Mouse (Mus musculus): Measurements from ENCODE around the gene Erv3. TPM values are rescaled to one million over a fixed set of nuclear protein-coding genes. Genes with fewer than 3 reads are reported as not detected.
"Not testable (repeated sequence)": the region's sequence is repeated elsewhere in the genome, so short reads cannot be mapped to it uniquely, and the experiment has no call there.

Erv3 gene
- polyA plus RNA-seq, 1 experiment from 2014 or later, result not detected

DNA sequence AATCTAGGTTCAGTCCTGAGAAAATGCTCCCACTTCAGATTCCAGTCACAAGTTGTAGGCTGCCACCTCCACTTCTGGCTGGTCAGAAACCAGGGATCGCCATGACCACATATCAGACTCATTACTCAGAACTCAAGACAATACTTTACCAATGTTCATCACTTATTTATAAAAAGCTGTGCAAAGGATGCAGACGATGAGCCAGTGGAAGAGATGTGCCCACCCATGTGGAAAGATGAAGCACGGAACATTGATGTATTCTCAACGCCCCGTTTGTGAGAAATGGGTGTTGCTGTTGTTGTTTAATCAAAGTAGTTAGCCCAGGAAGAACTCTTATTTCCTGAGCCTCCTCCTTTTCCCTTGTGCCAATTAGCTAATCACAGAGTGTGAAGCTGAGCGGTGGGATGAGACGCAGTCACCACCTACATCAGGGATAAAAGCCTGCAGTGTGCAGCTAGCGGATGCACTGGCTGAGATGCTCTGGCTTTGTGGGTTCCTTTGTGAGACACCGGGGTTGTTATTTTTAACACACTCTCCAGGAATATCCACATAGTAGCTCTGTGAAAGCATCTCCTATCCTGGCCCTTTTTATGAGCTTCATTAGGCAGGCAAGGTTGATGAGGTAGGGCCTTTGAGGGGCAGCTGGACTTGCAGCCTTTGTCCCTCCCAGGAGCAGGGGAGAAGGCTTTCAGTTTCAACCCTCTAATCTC, 18.8 kb downstream of the Erv3 start:
- peaks cover 5% of the 10 kb centered on the region; the same call in 1 of the 2 replicates for H3K4me1 ChIP-seq
- 29% methylated on average over 9 of the region's 9 CpGs for WGBS
- no peak overlapping the region for H3K4me2 ChIP-seq
- peak overlapping the region; percentile 4; the same call in 1 of the 2 replicates for H3K27ac ChIP-seq
- H3K27me3 ChIP-seq, result no peaks in the 10 kb centered on the region
- no peaks in the 10 kb centered on the region for H3K36me3 ChIP-seq
- H3K4me3 ChIP-seq (replicated peaks), result no peak overlapping the region
- H3K9ac ChIP-seq, result no peak overlapping the region
- ATAC-seq (replicated peaks; ENCODE audit: low FRiP score), result peak; percentile 73
- H3K9me3 ChIP-seq (replicated peaks), result no peaks in the 10 kb centered on the region

DNA sequence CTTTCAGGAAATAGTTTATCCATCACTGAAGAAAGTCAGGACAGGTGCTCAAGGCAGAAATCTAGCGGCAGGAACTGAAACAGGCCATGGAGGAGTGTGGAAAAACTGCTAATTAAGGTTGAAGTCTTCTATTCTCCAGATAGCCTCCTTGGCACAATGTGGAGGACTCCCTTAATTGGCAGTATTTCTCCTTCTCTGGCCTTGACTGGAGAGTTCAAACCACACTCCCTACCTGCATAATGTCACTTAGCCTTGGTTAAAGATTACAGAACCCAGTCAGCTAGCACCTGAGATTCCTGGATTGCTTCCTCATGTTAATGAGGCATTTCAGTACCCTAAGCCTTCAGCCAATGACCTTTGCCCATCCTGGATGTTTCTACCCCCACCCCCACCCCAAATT, 25.3 kb downstream of the Erv3 start:
- Histone ChIP-seq H3K4me1 (no peaks in the 10 kb centered on the region), H3K9ac (no peak overlapping the region), H3K4me2 (no peak overlapping the region), H3K4me3 (replicated peaks) (no peak overlapping the region), H3K27ac (no peak overlapping the region), H3K36me3 (no peaks in the 10 kb centered on the region), H3K27me3 (no peaks in the 10 kb centered on the region), H3K9me3 (replicated peaks) (peaks cover 8% of the 10 kb centered on the region)
- no peak for ATAC-seq (replicated peaks; ENCODE audit: low FRiP score)
- 100% methylated on average over 1 of the region's 1 CpGs for WGBS

DNA sequence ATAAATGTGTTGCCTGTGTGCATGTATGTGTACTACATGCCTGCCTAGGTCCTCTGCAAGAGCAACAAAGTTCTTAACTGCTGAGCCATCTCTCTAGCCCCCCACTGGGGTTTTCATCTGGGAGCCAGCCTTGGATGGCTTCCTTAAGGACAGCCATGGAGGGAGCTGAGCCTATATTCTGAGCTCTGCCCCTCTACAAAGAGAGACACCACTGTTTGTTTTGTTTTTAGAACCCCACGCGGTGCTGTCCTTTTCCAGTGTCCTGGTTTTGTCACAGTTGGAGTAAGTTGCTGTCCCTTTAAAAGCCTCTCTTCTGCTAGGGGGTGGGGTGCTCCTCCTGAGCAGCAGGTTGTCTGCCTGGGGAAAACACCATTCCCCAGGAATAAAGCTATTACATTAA, 27.7 kb downstream of the Erv3 start:
- no peak overlapping the region for H3K4me2 ChIP-seq
- no peak overlapping the region for H3K4me3 ChIP-seq (replicated peaks)
- no peak overlapping the region for H3K27ac ChIP-seq
- H3K27me3 ChIP-seq, result no peaks in the 10 kb centered on the region
- 48% methylated on average over 2 of the region's 2 CpGs for WGBS
- H3K9me3 ChIP-seq (replicated peaks), result peaks cover 8% of the 10 kb centered on the region
- no peak for ATAC-seq (replicated peaks; ENCODE audit: low FRiP score)
- H3K4me1 ChIP-seq, result no peaks in the 10 kb centered on the region
- H3K36me3 ChIP-seq, result no peaks in the 10 kb centered on the region
- no peak overlapping the region for H3K9ac ChIP-seq

DNA sequence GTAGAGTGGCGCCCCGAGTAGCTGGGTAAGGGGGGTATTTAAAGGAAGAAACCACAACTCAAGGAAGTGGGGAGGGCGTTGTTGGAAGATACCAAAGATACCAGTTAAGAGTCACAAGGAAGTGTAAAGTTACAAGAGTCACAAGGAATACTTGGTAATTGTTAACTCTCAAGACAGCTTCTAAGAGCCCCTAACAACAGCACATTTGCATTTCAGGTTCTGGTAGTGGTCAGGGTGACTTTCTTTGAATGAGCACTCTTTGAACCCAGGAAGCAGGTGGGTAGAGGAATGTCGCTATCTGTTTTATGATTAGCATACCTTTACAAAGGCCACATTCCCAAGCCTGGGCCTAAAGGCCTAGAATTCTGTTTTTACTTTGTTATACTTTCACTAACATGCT, 28.6 kb downstream of the Erv3 start:
- not testable (repeated sequence) for H3K27me3 ChIP-seq; H3K36me3 ChIP-seq; H3K4me3 ChIP-seq (replicated peaks); H3K27ac ChIP-seq; ATAC-seq (replicated peaks; ENCODE audit: low FRiP score); H3K9ac ChIP-seq; H3K9me3 ChIP-seq (replicated peaks); H3K4me2 ChIP-seq; H3K4me1 ChIP-seq
- 77% methylated on average over 4 of the region's 4 CpGs for WGBS

DNA sequence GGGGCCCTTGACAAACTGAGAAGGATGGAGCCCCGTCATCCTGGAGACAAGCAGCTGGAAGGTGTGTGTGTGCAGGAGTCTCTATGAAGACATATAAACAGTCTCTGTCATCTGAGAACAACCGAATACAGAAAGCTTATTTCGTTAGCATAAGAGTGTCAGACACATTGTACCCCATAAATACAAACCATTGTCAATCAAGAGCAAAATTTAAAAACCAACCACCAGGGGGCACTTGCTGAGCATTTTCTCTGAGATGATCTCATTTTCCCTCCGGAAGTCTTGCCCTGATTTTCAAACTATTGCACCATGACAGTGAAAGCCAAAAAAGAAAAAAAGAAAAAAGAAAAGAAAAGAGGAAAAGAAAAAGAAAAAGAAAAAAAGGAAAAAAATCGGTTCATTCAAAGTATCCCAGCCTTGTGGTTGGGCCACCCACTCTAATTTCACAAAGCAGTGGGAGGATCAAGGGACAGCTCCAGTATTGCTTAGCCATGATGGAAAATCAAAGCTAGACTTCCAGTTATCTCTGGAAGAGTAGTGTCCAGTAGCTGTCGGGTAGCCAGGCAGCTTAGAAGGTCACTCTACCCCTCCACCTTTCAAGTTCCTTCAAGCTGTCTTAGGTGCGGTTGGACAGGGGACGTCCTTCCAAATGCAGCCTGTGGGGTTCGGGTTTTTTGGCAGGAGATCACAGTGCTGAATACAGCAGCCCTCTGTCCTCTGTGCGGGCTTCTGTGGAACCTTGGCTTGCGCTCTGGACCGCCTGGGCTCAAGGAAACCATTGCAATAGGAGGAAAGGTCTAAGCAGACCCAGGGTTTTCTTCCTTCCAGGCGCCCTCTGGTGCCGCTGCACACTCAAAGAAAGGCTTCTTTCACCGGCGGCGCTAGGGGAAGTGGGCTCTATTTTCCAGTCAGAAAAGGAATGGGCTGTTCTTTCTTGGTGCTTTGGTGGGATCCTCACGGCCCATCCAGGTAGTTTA, 31.3 kb downstream of the Erv3 start:
- Histone ChIP-seq H3K9ac (no peak overlapping the region), H3K4me2 (no peak overlapping the region), H3K9me3 (replicated peaks) (peaks cover 5% of the 10 kb centered on the region), H3K27ac (no peak overlapping the region), H3K27me3 (0 out of 2 replicates have a peak, but pooled peaks cover 4% of the 10 kb centered on the region), H3K4me1 (no peaks in the 10 kb centered on the region), H3K4me3 (replicated peaks) (no peak overlapping the region), H3K36me3 (no peaks in the 10 kb centered on the region)
- no peak for ATAC-seq (replicated peaks; ENCODE audit: low FRiP score)
- 56% methylated on average over 18 of the region's 18 CpGs for WGBS

DNA sequence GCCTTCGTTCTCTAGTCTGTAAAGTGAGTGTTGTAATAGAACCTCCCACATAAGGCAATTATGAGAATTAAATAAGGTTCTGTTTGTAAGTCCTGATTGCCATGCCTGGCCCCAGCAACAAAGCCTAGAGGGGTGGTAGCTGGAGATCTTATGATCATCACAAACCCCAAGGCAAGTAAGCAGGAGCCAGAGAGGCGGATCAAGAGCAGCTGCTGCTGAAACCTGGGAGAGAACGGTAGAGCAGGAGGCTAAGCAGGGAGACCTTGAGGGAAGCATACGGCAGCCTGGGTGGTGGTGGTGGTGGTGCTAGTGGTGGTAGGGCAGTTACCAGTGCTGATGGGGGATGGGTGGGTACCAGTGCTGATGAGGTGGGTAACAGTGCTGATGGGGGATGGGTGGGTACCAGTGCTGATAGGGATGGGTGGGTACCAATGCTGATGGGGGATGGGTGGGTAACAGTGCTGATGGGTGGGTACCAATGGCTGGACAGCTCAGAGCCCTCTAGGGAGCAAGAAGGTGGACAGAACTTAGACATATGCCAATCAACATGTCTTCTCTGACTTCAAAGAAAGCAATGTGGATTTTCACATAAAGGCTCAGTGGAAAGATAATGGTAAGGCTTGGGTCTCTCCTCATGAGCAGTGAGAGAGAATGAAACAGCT, 32.4 kb downstream of the Erv3 start:
- H3K36me3 ChIP-seq, result no peaks in the 10 kb centered on the region
- 73% methylated on average over 4 of the region's 4 CpGs for WGBS
- H3K4me2 ChIP-seq, result no peak overlapping the region
- ATAC-seq (replicated peaks; ENCODE audit: low FRiP score), result peak; percentile 60; the same call in 1 of the 2 replicates
- no peak overlapping the region for H3K4me3 ChIP-seq (replicated peaks)
- H3K27me3 ChIP-seq, result 0 out of 2 replicates have a peak, but pooled peaks cover 4% of the 10 kb centered on the region
- no peak overlapping the region for H3K9ac ChIP-seq
- no peaks in the 10 kb centered on the region for H3K9me3 ChIP-seq (replicated peaks)
- no peak overlapping the region for H3K27ac ChIP-seq
- no peaks in the 10 kb centered on the region for H3K4me1 ChIP-seq

DNA sequence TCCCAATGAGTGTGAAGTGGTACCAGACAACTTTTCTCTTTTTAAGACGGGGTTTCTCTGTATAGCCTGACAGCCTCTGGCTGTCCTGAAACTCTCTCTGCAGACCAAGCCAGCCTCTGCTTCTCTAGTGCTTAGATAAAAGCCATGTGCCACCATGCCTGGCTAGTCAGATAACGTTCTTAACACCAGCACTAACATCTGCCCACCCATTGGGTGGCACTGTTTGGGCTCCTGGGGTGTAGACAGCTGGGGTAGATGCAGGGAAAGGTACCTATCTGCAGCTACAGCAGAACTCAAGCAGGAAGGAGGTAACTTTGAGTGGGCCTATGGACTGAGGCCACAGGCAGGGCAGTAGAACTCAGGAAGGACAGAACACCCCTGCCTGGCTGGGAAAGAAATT, 34.0 kb downstream of the Erv3 start:
- Histone ChIP-seq H3K27me3 (0 out of 2 replicates have a peak, but pooled peaks cover 4% of the 10 kb centered on the region), H3K27ac (no peak overlapping the region), H3K4me3 (replicated peaks) (no peak overlapping the region), H3K4me2 (no peak overlapping the region), H3K4me1 (peaks cover 2% of the 10 kb centered on the region; the same call in 1 of the 2 replicates), H3K36me3 (no peaks in the 10 kb centered on the region), H3K9me3 (replicated peaks) (no peaks in the 10 kb centered on the region), H3K9ac (no peak overlapping the region)
- 38% methylated on average over 2 of the region's 2 CpGs for WGBS
- peak; percentile 71 for ATAC-seq (replicated peaks; ENCODE audit: low FRiP score)

DNA sequence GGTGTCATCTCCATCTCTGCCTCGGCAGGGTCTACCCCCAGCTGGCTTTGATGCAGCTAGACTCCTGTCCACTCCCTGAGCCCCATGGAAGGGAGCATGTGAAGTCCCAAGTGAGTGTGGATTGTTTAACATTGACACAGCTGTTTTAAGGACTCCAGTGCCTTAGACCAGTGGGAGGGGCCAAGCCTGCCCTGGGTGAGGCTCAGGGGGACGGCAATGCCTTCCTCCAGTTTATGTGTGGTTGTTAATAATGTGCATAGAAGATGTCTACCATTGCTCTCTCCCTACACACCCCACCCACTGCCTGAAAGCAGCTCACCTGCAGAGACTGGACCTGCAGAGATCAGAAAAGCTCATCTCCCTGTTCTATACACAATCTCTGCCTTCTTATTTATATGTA, 35.6 kb downstream of the Erv3 start:
- Histone ChIP-seq H3K9me3 (replicated peaks) (no peaks in the 10 kb centered on the region), H3K27me3 (0 out of 2 replicates have a peak, but pooled peaks cover 4% of the 10 kb centered on the region), H3K9ac (no peak overlapping the region), H3K4me1 (peaks cover 6% of the 10 kb centered on the region; the same call in 1 of the 2 replicates), H3K4me3 (replicated peaks) (no peak overlapping the region), H3K4me2 (no peak overlapping the region), H3K27ac (no peak overlapping the region), H3K36me3 (no peaks in the 10 kb centered on the region)
- 14% methylated on average over 2 of the region's 2 CpGs for WGBS
- ATAC-seq (replicated peaks; ENCODE audit: low FRiP score), result no peak

DNA sequence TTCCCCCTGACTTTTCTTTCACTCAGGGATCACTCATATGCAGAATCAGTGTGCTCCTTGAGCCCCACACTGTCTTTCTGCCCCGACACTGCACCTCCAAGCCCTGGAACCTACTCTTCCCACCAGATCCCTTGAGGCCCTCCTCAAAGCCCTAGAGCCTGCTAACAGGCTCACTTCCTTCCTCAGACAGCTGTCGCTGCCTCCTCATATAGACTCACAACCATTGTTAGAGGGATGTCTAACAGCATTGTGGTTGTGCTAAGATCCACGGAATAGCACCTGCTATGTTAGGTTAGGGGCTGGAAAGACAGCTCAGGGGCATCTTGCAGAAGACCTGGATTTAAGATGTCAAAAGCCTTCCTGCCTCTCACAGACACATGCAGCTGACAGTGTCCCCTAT, 37.1 kb downstream of the Erv3 start:
- no peak for ATAC-seq (replicated peaks; ENCODE audit: low FRiP score)
- Histone ChIP-seq H3K4me3 (replicated peaks) (no peak overlapping the region), H3K4me1 (peaks cover 6% of the 10 kb centered on the region; the same call in 1 of the 2 replicates), H3K9me3 (replicated peaks) (no peaks in the 10 kb centered on the region), H3K27ac (no peak overlapping the region), H3K4me2 (no peak overlapping the region), H3K27me3 (peaks cover 6% of the 10 kb centered on the region; the same call in 1 of the 2 replicates), H3K36me3 (no peaks in the 10 kb centered on the region), H3K9ac (no peak overlapping the region)
- 74% methylated on average over 3 of the region's 3 CpGs for WGBS

DNA sequence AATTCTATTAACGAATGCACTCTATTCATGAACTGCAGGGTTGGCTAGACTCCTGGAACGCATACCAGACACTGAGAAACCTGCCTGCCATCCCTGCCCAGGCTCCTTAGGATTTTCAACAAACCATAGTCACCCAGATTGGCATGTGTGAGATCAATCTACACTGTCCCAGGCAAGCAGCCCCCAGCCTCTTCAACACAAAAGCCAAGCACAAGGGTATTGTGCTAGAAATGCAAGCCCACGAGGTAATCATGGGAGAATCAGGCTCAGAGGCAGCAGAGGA, 37.9 kb downstream of the Erv3 start:
- Histone ChIP-seq H3K4me2 (no peak overlapping the region), H3K9ac (no peak overlapping the region), H3K36me3 (no peaks in the 10 kb centered on the region), H3K27ac (no peak overlapping the region), H3K4me3 (replicated peaks) (no peak overlapping the region), H3K4me1 (peaks cover 6% of the 10 kb centered on the region; the same call in 1 of the 2 replicates), H3K9me3 (replicated peaks) (no peaks in the 10 kb centered on the region), H3K27me3 (peaks cover 6% of the 10 kb centered on the region; the same call in 1 of the 2 replicates)
- WGBS, result 69% methylated on average over 3 of the region's 3 CpGs
- ATAC-seq (replicated peaks; ENCODE audit: low FRiP score), result no peak

DNA sequence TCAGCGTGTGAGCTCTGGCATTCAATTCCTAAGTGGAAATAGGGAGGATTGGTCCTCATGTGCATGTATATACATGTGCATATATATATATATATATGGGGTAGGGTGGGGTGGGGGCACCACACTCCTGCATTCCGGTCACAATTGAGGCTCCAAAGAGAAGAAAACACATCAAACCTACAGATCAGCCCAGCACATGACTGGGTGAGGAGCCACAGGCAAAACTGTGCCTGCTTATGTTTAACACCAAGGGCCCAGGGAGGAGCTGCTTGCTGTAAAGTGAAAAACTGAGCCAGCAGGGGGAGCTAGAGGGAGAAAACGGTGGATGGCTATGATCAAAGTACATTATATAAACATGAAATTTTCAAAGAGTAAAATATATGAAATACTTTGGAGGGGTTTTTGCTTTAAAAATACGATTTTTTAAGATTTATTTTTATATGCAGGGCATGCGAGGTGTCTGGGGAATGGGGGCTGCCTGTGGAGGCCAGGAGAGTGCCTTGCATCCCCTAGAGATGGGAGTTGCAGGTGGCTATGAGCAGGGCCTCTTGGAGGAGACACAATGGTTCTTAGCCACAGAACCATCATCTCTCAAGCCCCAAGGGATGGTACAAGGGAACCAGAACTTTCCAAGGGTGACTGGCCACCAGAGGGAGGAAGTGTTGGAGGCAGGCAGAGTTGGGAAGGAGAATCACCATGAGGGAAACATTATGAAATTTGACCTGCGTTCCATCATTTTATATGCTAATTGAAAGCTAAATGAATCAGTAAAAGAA, 38.4 kb downstream of the Erv3 start:
- no peaks in the 10 kb centered on the region for H3K36me3 ChIP-seq
- no peak overlapping the region for H3K4me3 ChIP-seq (replicated peaks)
- H3K27ac ChIP-seq, result no peak overlapping the region
- no peak overlapping the region; the same call in 1 of the 2 replicates for H3K4me2 ChIP-seq
- ATAC-seq (replicated peaks; ENCODE audit: low FRiP score), result peak; percentile 36; the same call in 1 of the 2 replicates
- 31% methylated on average over 6 of the region's 6 CpGs for WGBS
- H3K9me3 ChIP-seq (replicated peaks), result no peaks in the 10 kb centered on the region
- peaks cover 11% of the 10 kb centered on the region; the same call in 1 of the 2 replicates for H3K27me3 ChIP-seq
- peaks cover 6% of the 10 kb centered on the region; the same call in 1 of the 2 replicates for H3K4me1 ChIP-seq
- H3K9ac ChIP-seq, result no peak overlapping the region
